In the genomic region with DNA sequence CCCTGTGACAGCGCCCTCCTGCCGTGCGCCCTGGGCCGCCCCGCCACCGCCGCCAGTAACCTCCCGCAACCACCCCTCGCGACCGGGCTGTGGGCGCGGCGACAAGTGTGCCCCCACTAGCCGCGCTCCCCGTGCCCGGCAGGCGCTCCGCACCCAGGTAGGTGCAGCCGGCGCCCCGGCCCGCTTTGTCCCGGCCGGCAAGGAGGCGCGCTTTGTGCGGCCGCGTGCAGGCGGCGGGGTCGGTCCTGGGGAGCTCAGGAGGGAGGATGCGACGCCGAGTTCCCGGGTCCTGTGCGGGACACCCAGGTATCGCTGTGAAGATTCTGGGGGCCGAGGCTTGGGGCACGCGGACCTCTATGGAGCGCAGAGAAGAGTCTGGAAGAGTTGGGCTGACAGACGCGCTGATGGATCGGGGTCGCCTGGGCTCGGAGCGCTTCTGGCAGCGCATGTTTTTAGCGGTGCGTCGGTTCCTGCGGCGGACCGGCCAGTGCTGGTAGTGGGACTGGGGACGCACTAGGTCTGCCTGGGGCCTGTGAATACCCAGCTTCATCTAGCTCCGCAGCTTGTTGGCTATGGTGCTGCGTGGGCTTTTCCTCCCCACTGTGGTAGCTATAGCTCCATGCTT, we compare ENCODE assay signal across 9 mouse cellular contexts. TPM values are rescaled to one million over a fixed set of nuclear protein-coding genes. Genes with fewer than 3 reads are reported as not detected.
A peak's percentile ranks its signal among the peaks of the same experiment; 100 is the strongest.
DNase-seq lines count a peak whose midpoint lies in the region; ATAC-seq lines count a peak whose summit lies in the region.
"Had no signal": no experiment of that assay in that cellular context is flagged by ENCODE, and none has a peak within 500 bp of the region (broad histone marks: within the 10 kb centered on the region; RNA-seq: fewer than 3 reads in every experiment).

No protein-coding gene starts in this region.

- peak; percentile 39; the same call in 1 of the 2 replicates for ATAC-seq in kidney, embryonic 14.5 days (ENCODE audit: low FRiP score, low TSS enrichment)
- ATAC-seq in forebrain, embryonic 15.5 days (replicated peaks), result peak; percentile 54
- ATAC-seq in liver, embryonic 16.5 days (ENCODE audit: low read depth), result no peak

- H3K27ac ChIP-seq in kidney, embryonic 14.5 days (ENCODE audit: low read depth, low read length), result no peak overlapping the region
- H3K27ac ChIP-seq in forebrain, embryonic 15.5 days (replicated peaks), result peak overlapping the region; percentile 96
- no peak overlapping the region for H3K27ac ChIP-seq in liver, embryonic 16.5 days (ENCODE audit: low read length)
- H3K27ac ChIP-seq: macrophage had no signal

- peak overlapping the region; percentile 64 for H3K4me3 ChIP-seq in kidney, embryonic 14.5 days (ENCODE audit: low read length)
- H3K4me3 ChIP-seq in forebrain, embryonic 15.5 days, result peak overlapping the region; percentile 90
- H3K4me3 ChIP-seq in liver, embryonic 16.5 days (ENCODE audit: low read depth, low read length), result peak overlapping the region; percentile 37

- DNase-seq in kidney, adult 18-20 months, result no peak
- peak; percentile 42 to 67 for DNase-seq in cerebellum, adult 18-20 months
- DNase-seq in thymus, postnatal 0 days (ENCODE audit: low spot score), result no peak
- DNase-seq in thymus, adult 18-20 months, result no peak
- no peak for DNase-seq in ovary, adult 18-20 months (ENCODE audit: low spot score)

- no peaks in the 10 kb centered on the region for H3K36me3 ChIP-seq in kidney, embryonic 14.5 days (ENCODE audit: control insufficient read depth, insufficient read depth, low read length)
- H3K36me3 ChIP-seq in forebrain, embryonic 15.5 days, result no peaks in the 10 kb centered on the region
- H3K36me3 ChIP-seq in liver, embryonic 16.5 days (ENCODE audit: control insufficient read depth, insufficient read depth), result no peaks in the 10 kb centered on the region

- H3K4me1 ChIP-seq in kidney, embryonic 14.5 days (ENCODE audit: control insufficient read depth, insufficient read depth, low read length), result peaks cover 9% of the 10 kb centered on the region; the same call in 1 of the 2 replicates
- H3K4me1 ChIP-seq in forebrain, embryonic 15.5 days, result peaks cover 39% of the 10 kb centered on the region
- no peaks in the 10 kb centered on the region for H3K4me1 ChIP-seq in liver, embryonic 16.5 days (ENCODE audit: control insufficient read depth, low read depth, low read length)

- under 1% methylated on average over 52 of the region's 60 CpGs for WGBS in kidney, embryonic 14.5 days
- under 1% methylated on average over 59 of the region's 60 CpGs for WGBS in forebrain, embryonic 15.5 days
- 2% methylated on average over 55 of the region's 60 CpGs for WGBS in liver, embryonic 16.5 days (ENCODE audit: insufficient replicate concordance)

- H3K27me3 ChIP-seq in kidney, embryonic 14.5 days (ENCODE audit: control insufficient read depth, insufficient read depth, low read length), result peaks cover 54% of the 10 kb centered on the region
- no peaks in the 10 kb centered on the region for H3K27me3 ChIP-seq in forebrain, embryonic 15.5 days
- peaks cover 44% of the 10 kb centered on the region for H3K27me3 ChIP-seq in liver, embryonic 16.5 days (ENCODE audit: control insufficient read depth, insufficient read depth, low read depth, low read length)

- no peaks in the 10 kb centered on the region for H3K9me3 ChIP-seq in kidney, embryonic 14.5 days (ENCODE audit: control insufficient read depth, low read length)
- no peaks in the 10 kb centered on the region for H3K9me3 ChIP-seq in forebrain, embryonic 15.5 days
- H3K9me3 ChIP-seq in liver, embryonic 16.5 days (replicated peaks; ENCODE audit: control insufficient read depth, low read length), result no peaks in the 10 kb centered on the region

- H3K9ac ChIP-seq in kidney, embryonic 14.5 days (ENCODE audit: low read depth, low read length), result peak overlapping the region; percentile 63; the same call in 1 of the 2 replicates
- H3K9ac ChIP-seq in forebrain, embryonic 15.5 days (replicated peaks), result peak overlapping the region; percentile 93
- no peak overlapping the region for H3K9ac ChIP-seq in liver, embryonic 16.5 days (ENCODE audit: low read depth, low read length)

- H3K4me2 ChIP-seq in kidney, embryonic 14.5 days (replicated peaks; ENCODE audit: low read depth, low read length), result peak overlapping the region; percentile 100
- H3K4me2 ChIP-seq in forebrain, embryonic 15.5 days (replicated peaks), result peak overlapping the region; percentile 59
- H3K4me2 ChIP-seq in liver, embryonic 16.5 days (ENCODE audit: low read depth, low read length), result peak overlapping the region; percentile 55

RNA-seq across cellular contexts. Expression of a gene that starts 1.3 kb away (rescaled TPM):
- polyA plus RNA-seq in kidney, embryonic 14.5 days (2014; fragmentation: Nextera tagmentation; extraction: Ambion mirVana), result 1.8 and 2.9 TPM in 2 replicates
- 30.2 and 31.9 TPM in 2 replicates for polyA plus RNA-seq in forebrain, embryonic 15.5 days (2015; fragmentation: Nextera tagmentation; extraction: Ambion mirVana)
- polyA plus RNA-seq in liver, embryonic 16.5 days (2015; fragmentation: Nextera tagmentation; extraction: Ambion mirVana), result 0.07 and 0.12 TPM in 2 replicates
- 0.09 and 0.13 TPM in 2 replicates for polyA plus RNA-seq in thymus, postnatal 0 days (2015; fragmentation: Nextera tagmentation; extraction: Ambion mirVana)

RNA-seq across cellular contexts. Expression of a gene that starts 13.8 kb away (rescaled TPM):
- 3.4 and 5.2 TPM in 2 replicates for polyA plus RNA-seq in kidney, embryonic 14.5 days (2014; fragmentation: Nextera tagmentation; extraction: Ambion mirVana)
- polyA plus RNA-seq in forebrain, embryonic 15.5 days (2015; fragmentation: Nextera tagmentation; extraction: Ambion mirVana), result 6.6 and 8.8 TPM in 2 replicates
- 0.40 and 0.57 TPM in 2 replicates for polyA plus RNA-seq in liver, embryonic 16.5 days (2015; fragmentation: Nextera tagmentation; extraction: Ambion mirVana)
- polyA plus RNA-seq in thymus, postnatal 0 days (2015; fragmentation: Nextera tagmentation; extraction: Ambion mirVana), result 1.9 and 2.8 TPM in 2 replicates
- polyA plus RNA-seq: macrophage had no signal

RNA-seq across cellular contexts. Expression of a gene that starts 44.0 kb away (rescaled TPM):
- polyA plus RNA-seq in kidney, embryonic 14.5 days (2014; fragmentation: Nextera tagmentation; extraction: Ambion mirVana), result 69.2 and 79.8 TPM in 2 replicates
- 184 and 193 TPM in 2 replicates for polyA plus RNA-seq in forebrain, embryonic 15.5 days (2015; fragmentation: Nextera tagmentation; extraction: Ambion mirVana)
- 17.6 and 18.3 TPM in 2 replicates for polyA plus RNA-seq in liver, embryonic 16.5 days (2015; fragmentation: Nextera tagmentation; extraction: Ambion mirVana)
- polyA plus RNA-seq in thymus, postnatal 0 days (2015; fragmentation: Nextera tagmentation; extraction: Ambion mirVana), result 39.1 and 49.0 TPM in 2 replicates

Comparison
In these comparisons a context has a peak if more than half of its experiments do, and no peak if none do; other contexts are left out.
1. H3K4me3 ChIP-seq: peak in every context shown above with its lines; median percentile 90 in forebrain, embryonic 15.5 days; 64 in kidney, embryonic 14.5 days; 37 in liver, embryonic 16.5 days.
2. DNase-seq: peak in cerebellum, adult 18-20 months (2 of 2); none in kidney, adult 18-20 months (single experiment), thymus, postnatal 0 days (single experiment), thymus, adult 18-20 months (0 of 2) and ovary, adult 18-20 months (single experiment).
3. Peak in every context shown above with its lines, with median percentiles within 50 percentile points of each other: H3K4me2 ChIP-seq.